Mouse (Mus musculus) midbrain, embryonic 10.5 days (tissue): ENCODE data around the gene Nr1i3. TPM values are rescaled to one million over a fixed set of nuclear protein-coding genes. Genes with fewer than 3 reads are reported as not detected.

Source experiments
- DNase-seq: peaks from one replicate; pipeline ENCODE4 v3.0.0-alpha.2; 2017; ENCODE audit warnings: low spot score
- H3K27ac ChIP-seq: fragments of 300-500 bp; sonication (generic); replicated peaks from 2 replicates; pipeline ENCODE4 v1.5.1; 2016; ENCODE audit warnings: mild to moderate bottlenecking
- H3K27me3 ChIP-seq: fragments of 300-500 bp; sonication (generic); 2 replicates; pipeline ENCODE4 v1.6.1; 2016; ENCODE audit warnings: low read depth, mild to moderate bottlenecking; ENCODE audit not compliant: poor library complexity, severe bottlenecking
- H3K36me3 ChIP-seq: fragments of 300-500 bp; sonication (generic); 2 replicates; pipeline ENCODE4 v1.6.1; 2016; ENCODE audit warnings: mild to moderate bottlenecking, moderate library complexity
- H3K4me1 ChIP-seq: fragments of 300-500 bp; sonication (generic); 2 replicates; pipeline ENCODE4 v1.6.1; 2016
- H3K4me3 ChIP-seq: fragments of 300-500 bp; sonication (generic); 2 replicates; pipeline ENCODE4 v1.5.1; 2016; ENCODE audit warnings: mild to moderate bottlenecking, moderate library complexity
- H3K9me3 ChIP-seq: fragments of 300-500 bp; sonication (generic); replicated peaks from 2 replicates; pipeline ENCODE4 v1.6.1; 2016; ENCODE audit warnings: mild to moderate bottlenecking
- WGBS: fragments of 180-500 bp; shearing (Covaris S2); methylation state at CpG from one replicate; pipeline ENCODE4 v1.1.7; 2016; 5-methylcytosine and 5-hydroxymethylcytosine counted together
- polyA plus RNA-seq: library from polyadenylated mRNA; unstranded; fragments of >200 nt; fragmentation: Nextera tagmentation; extraction: Ambion mirVana; gene quantifications from 2 replicates; pipeline ENCODE4 v1.2.1, GENCODE M21; 2016

The Nr1i3 gene
- polyA plus RNA-seq, 1 experiment from 2014 or later = 0.28 TPM

GRCm38 (mm10) chr1:171268341-171268740 lies 54.6 kb downstream of the Nr1i3 start:
- H3K27me3 ChIP-seq = no peaks in the 10 kb centered on the region
- H3K4me3 ChIP-seq = no peak overlapping the region
- 62% methylated on average over 1 of the region's 1 CpGs for WGBS
- H3K27ac ChIP-seq = no peak overlapping the region
- H3K36me3 ChIP-seq = peaks cover 19% of the 10 kb centered on the region
- peaks cover 27% of the 10 kb centered on the region for H3K4me1 ChIP-seq
- DNase-seq = no peak
- H3K9me3 ChIP-seq = no peaks in the 10 kb centered on the region

GRCm38 (mm10) chr1:171269848-171270572 lies 56.2 kb downstream of the Nr1i3 start, which contains the start of gene B4galt3:
Gene B4galt3 (plus strand): TSS chr1:171270328.
- H3K27ac ChIP-seq = peak within 1 kb of the TSS; percentile 84
- WGBS = 4% methylated on average over 36 of the region's 36 CpGs
- peaks cover 25% of the 10 kb centered on the region for H3K4me1 ChIP-seq
- no peaks in the 10 kb centered on the region for H3K9me3 ChIP-seq
- H3K27me3 ChIP-seq = no peaks in the 10 kb centered on the region
- peak; percentile 94 for DNase-seq
- peaks cover 35% of the 10 kb centered on the region for H3K36me3 ChIP-seq
- H3K4me3 ChIP-seq = peak within 1 kb of the TSS; percentile 86

Other genes with a start within 250 kb of the Nr1i3 start
- gene Fcgr2b, start 237.4 kb upstream of the Nr1i3 start, polyA plus RNA-seq = 0.40 TPM in 1 of 2 replicates, not detected in the other
- gene Fcgr4, start 195.1 kb upstream of the Nr1i3 start, polyA plus RNA-seq = 0.25 TPM in 1 of 2 replicates, not detected in the other
- 5.5 and 7.8 TPM in 2 replicates for gene Fcgr3, start 149.0 kb upstream of the Nr1i3 start, polyA plus RNA-seq
- gene Cfap126, start 100.1 kb upstream of the Nr1i3 start, polyA plus RNA-seq = 2.8 and 2.9 TPM in 2 replicates
- 301 and 309 TPM in 2 replicates for gene Sdhc, start 63.4 kb upstream of the Nr1i3 start, polyA plus RNA-seq
- gene Mpz, start 63.3 kb upstream of the Nr1i3 start, polyA plus RNA-seq = 0.26 TPM in 1 of 2 replicates, not detected in the other
- 26.7 and 35.9 TPM in 2 replicates for gene Pcp4l1, start 17.7 kb upstream of the Nr1i3 start, polyA plus RNA-seq
- 32.2 and 34.7 TPM in 2 replicates for gene Tomm40l, start 8.5 kb downstream of the Nr1i3 start, polyA plus RNA-seq
- gene Apoa2, start 11.1 kb downstream of the Nr1i3 start, polyA plus RNA-seq = 4.1 and 4.4 TPM in 2 replicates
- 12.7 and 21.1 TPM in 2 replicates for gene Fcer1g, start 20.4 kb downstream of the Nr1i3 start, polyA plus RNA-seq
- 9.9 and 10.9 TPM in 2 replicates for gene Adamts4, start 36.5 kb downstream of the Nr1i3 start, polyA plus RNA-seq
- 267 and 268 TPM in 2 replicates for gene Ndufs2, start 37.4 kb downstream of the Nr1i3 start, polyA plus RNA-seq
- gene B4galt3, start 56.4 kb downstream of the Nr1i3 start, polyA plus RNA-seq = 63.5 and 69.5 TPM in 2 replicates
- 53.0 and 63.9 TPM in 2 replicates for gene Ppox, start 67.2 kb downstream of the Nr1i3 start, polyA plus RNA-seq
- gene Usp21, start 74.0 kb downstream of the Nr1i3 start, polyA plus RNA-seq = 102 and 109 TPM in 2 replicates
- gene Ufc1, start 81.1 kb downstream of the Nr1i3 start, polyA plus RNA-seq = 102 and 108 TPM in 2 replicates
- 48.5 and 48.9 TPM in 2 replicates for gene Dedd, start 115.2 kb downstream of the Nr1i3 start, polyA plus RNA-seq
- gene Nit1, start 131.7 kb downstream of the Nr1i3 start, polyA plus RNA-seq = 39.4 and 43.5 TPM in 2 replicates
- 146 and 155 TPM in 2 replicates for gene Pfdn2, start 131.7 kb downstream of the Nr1i3 start, polyA plus RNA-seq
- gene Klhdc9, start 146.8 kb downstream of the Nr1i3 start, polyA plus RNA-seq = 1.8 and 2.3 TPM in 2 replicates
- 0.60 and 1.2 TPM in 2 replicates for gene Nectin4, start 156.1 kb downstream of the Nr1i3 start, polyA plus RNA-seq
- 0.69 and 0.87 TPM in 2 replicates for gene Arhgap30, start 175.0 kb downstream of the Nr1i3 start, polyA plus RNA-seq
- 138 and 161 TPM in 2 replicates for gene Usf1, start 197.3 kb downstream of the Nr1i3 start, polyA plus RNA-seq
- gene Tstd1, start 204.9 kb downstream of the Nr1i3 start, polyA plus RNA-seq = 8.4 and 9.6 TPM in 2 replicates
- gene F11r, start 223.6 kb downstream of the Nr1i3 start, polyA plus RNA-seq = 14.0 TPM in 2 replicates